Comparison of ENCODE assay signal across 16 mouse cellular contexts in genomic region chr15:81568592-81568991, GRCm38 (mm10). TPM values are rescaled to one million over a fixed set of nuclear protein-coding genes. Genes with fewer than 3 reads are reported as not detected.
A peak's percentile ranks its signal among the peaks of the same experiment; 100 is the strongest.
DNase-seq lines count a peak whose midpoint lies in the region; ATAC-seq and TF ChIP-seq lines count a peak whose summit lies in the region.
"Had no signal": no experiment of that assay in that cellular context is flagged by ENCODE, and none has a peak within 500 bp of the region (broad histone marks: within the 10 kb centered on the region; RNA-seq: fewer than 3 reads in every experiment).

No protein-coding gene starts in this region.

- WGBS in liver, embryonic 11.5 days, result 33% methylated on average over 1 of the region's 2 CpGs
- 39% methylated on average over 2 of the region's 2 CpGs for WGBS in forebrain, embryonic 12.5 days
- WGBS in forebrain, postnatal 0 days, result 83% methylated on average over 1 of the region's 2 CpGs

- TF ChIP-seq POLR2A in CH12.LX (IDR thresholded peaks at IDR 0.05; ENCODE audit: low read depth, low read length), result no peak

- DNase-seq in layer of hippocampus, adult 11-12 months (ENCODE audit: low spot score), result peak; percentile 9
- no peak for DNase-seq in layer of hippocampus, postnatal 36 days
- DNase-seq in CH12.LX (ENCODE audit: extremely low read depth), result peak; percentile 71
- DNase-seq in liver, embryonic 11.5 days (ENCODE audit: low spot score), result no peak
- no peak for DNase-seq in cerebellum, postnatal 14 days
- DNase-seq in forebrain, postnatal 0 days, result no peak
- DNase-seq: adrenal gland, postnatal 25 days; gastrocnemius, postnatal 10 days; kidney, postnatal 10 days had no signal

- H3K27me3 ChIP-seq in CH12.LX (replicated peaks), result no peaks in the 10 kb centered on the region
- H3K27me3 ChIP-seq in liver, embryonic 11.5 days (replicated peaks; ENCODE audit: control insufficient read depth, insufficient read depth, low read length), result no peaks in the 10 kb centered on the region
- H3K27me3 ChIP-seq in forebrain, embryonic 12.5 days, result no peaks in the 10 kb centered on the region
- H3K27me3 ChIP-seq in forebrain, postnatal 0 days (ENCODE audit: insufficient read depth, low read length), result no peaks in the 10 kb centered on the region
- H3K27me3 ChIP-seq: forebrain, embryonic 15.5 days; heart, embryonic 13.5 days; hindbrain, embryonic 13.5 days; limb, embryonic 15.5 days had no signal

- H3K4me1 ChIP-seq in CH12.LX (ENCODE audit: control insufficient read depth in 1 of 2, insufficient read depth in 2 of 2), result peaks cover 5 to 21% of the 10 kb centered on the region in 2 experiments
- no peaks in the 10 kb centered on the region for H3K4me1 ChIP-seq in liver, embryonic 11.5 days (replicated peaks; ENCODE audit: control insufficient read depth, insufficient read depth, low read length)
- H3K4me1 ChIP-seq in forebrain, embryonic 12.5 days, result no peaks in the 10 kb centered on the region
- no peaks in the 10 kb centered on the region for H3K4me1 ChIP-seq in forebrain, postnatal 0 days (ENCODE audit: insufficient read depth)
- H3K4me1 ChIP-seq: forebrain, embryonic 15.5 days; heart, embryonic 13.5 days; hindbrain, embryonic 13.5 days; limb, embryonic 15.5 days had no signal

- H3K79me2 ChIP-seq in CH12.LX (replicated peaks; ENCODE audit: control insufficient read depth, extremely low read depth, insufficient read depth, poor library complexity, severe bottlenecking), result no peaks in the 10 kb centered on the region

- TF ChIP-seq CTCF in CH12.LX (conservative IDR thresholded peaks at IDR 0.05 in 1 of 2, IDR thresholded peaks at IDR 0.05 in 1 of 2; ENCODE audit: low read depth in 2 of 2, low read length in 2 of 2), result no peak
- no peak for TF ChIP-seq CTCF in forebrain, postnatal 0 days (IDR thresholded peaks at IDR 0.05; ENCODE audit: low read depth)

- in situ Hi-C loops in CH12.LX (cut with MboI; ENCODE audit: low pct_ligation_motif_present, low pct_unique_long_range_greater_than_20kb, low sequenced_read_pairs), result loop anchor here (5.0 kb wide), 1 partner anchor 36 kb away; no protein-coding TSS in a partner anchor

- dilution Hi-C loops in CH12.LX (cut with MboI; ENCODE audit: extremely low pct_ligation_motif_present, extremely low pct_unique_long_range_greater_than_20kb, low sequenced_read_pairs), result no loop called here

- peak overlapping the region in 2 of 3 experiments; percentile 23 to 25 for H3K4me3 ChIP-seq in CH12.LX (replicated peaks in 1 of 3; ENCODE audit: low read depth in 2 of 3, low read length in 2 of 3, poor library complexity in 1 of 3)
- no peak overlapping the region for H3K4me3 ChIP-seq in liver, embryonic 11.5 days (ENCODE audit: low read depth, low read length)
- no peak overlapping the region for H3K4me3 ChIP-seq in forebrain, embryonic 12.5 days (replicated peaks)
- H3K4me3 ChIP-seq in forebrain, postnatal 0 days (ENCODE audit: low read depth, low read length), result no peak overlapping the region
- H3K4me3 ChIP-seq: forebrain, embryonic 15.5 days; heart, embryonic 13.5 days; hindbrain, embryonic 13.5 days; limb, embryonic 15.5 days had no signal

- H3K9ac ChIP-seq in CH12.LX (ENCODE audit: insufficient read depth, low read depth), result peak overlapping the region; percentile 60
- no peak overlapping the region for H3K9ac ChIP-seq in liver, embryonic 11.5 days (ENCODE audit: low read depth, low read length)
- H3K9ac ChIP-seq in forebrain, embryonic 12.5 days, result no peak overlapping the region
- H3K9ac ChIP-seq in forebrain, postnatal 0 days, result no peak overlapping the region
- H3K9ac ChIP-seq: forebrain, embryonic 15.5 days; heart, embryonic 13.5 days; hindbrain, embryonic 13.5 days; limb, embryonic 15.5 days had no signal

- H3K27ac ChIP-seq in CH12.LX (ENCODE audit: insufficient read depth, low read depth), result peak overlapping the region; percentile 37; the same call in 1 of the 2 replicates
- H3K27ac ChIP-seq in liver, embryonic 11.5 days (ENCODE audit: low read depth, low read length), result no peak overlapping the region
- H3K27ac ChIP-seq in forebrain, embryonic 12.5 days, result no peak overlapping the region
- H3K27ac ChIP-seq in forebrain, postnatal 0 days (ENCODE audit: low read depth, low read length), result no peak overlapping the region
- H3K27ac ChIP-seq: forebrain, embryonic 15.5 days; heart, embryonic 13.5 days; hindbrain, embryonic 13.5 days; limb, embryonic 15.5 days had no signal

- peak; percentile 94 for TF ChIP-seq EP300 in CH12.LX (IDR thresholded peaks at IDR 0.05; ENCODE audit: low read length)

- no peaks in the 10 kb centered on the region for H3K36me3 ChIP-seq in CH12.LX (replicated peaks in 1 of 2; ENCODE audit: control insufficient read depth in 1 of 2, insufficient read depth in 1 of 2, low read length in 1 of 2)
- no peaks in the 10 kb centered on the region for H3K36me3 ChIP-seq in liver, embryonic 11.5 days (ENCODE audit: control insufficient read depth, insufficient read depth, low read length)
- no peaks in the 10 kb centered on the region for H3K36me3 ChIP-seq in forebrain, embryonic 12.5 days (replicated peaks)
- no peaks in the 10 kb centered on the region for H3K36me3 ChIP-seq in forebrain, postnatal 0 days (ENCODE audit: insufficient read depth)
- H3K36me3 ChIP-seq: forebrain, embryonic 15.5 days; heart, embryonic 13.5 days; hindbrain, embryonic 13.5 days; limb, embryonic 15.5 days had no signal

- ATAC-seq in liver, embryonic 11.5 days (replicated peaks; ENCODE audit: low FRiP score), result no peak
- peak; percentile 44 for ATAC-seq in megakaryocyte progenitor cell, adult 5-6 weeks (replicated peaks; ENCODE audit: poor library complexity)
- ATAC-seq in forebrain, embryonic 12.5 days (ENCODE audit: low FRiP score), result no peak
- ATAC-seq in forebrain, postnatal 0 days, result no peak
- ATAC-seq: forebrain, embryonic 15.5 days; intestine, embryonic 16.5 days had no signal

- no peaks in the 10 kb centered on the region for H3K9me3 ChIP-seq in CH12.LX (replicated peaks; ENCODE audit: low read length)
- no peaks in the 10 kb centered on the region for H3K9me3 ChIP-seq in liver, embryonic 11.5 days (ENCODE audit: control insufficient read depth, low read length)
- no peaks in the 10 kb centered on the region for H3K9me3 ChIP-seq in forebrain, embryonic 12.5 days
- H3K9me3 ChIP-seq in forebrain, postnatal 0 days (ENCODE audit: low read length), result no peaks in the 10 kb centered on the region
- H3K9me3 ChIP-seq: forebrain, embryonic 15.5 days; heart, embryonic 13.5 days; hindbrain, embryonic 13.5 days; limb, embryonic 15.5 days had no signal

- TF ChIP-seq RAD21 in CH12.LX (IDR thresholded peaks at IDR 0.05; ENCODE audit: low read depth, low read length), result no peak; the same call in 1 of the 2 replicates

- H3K4me2 ChIP-seq in CH12.LX (ENCODE audit: insufficient read depth, low read depth, poor library complexity, severe bottlenecking), result peak overlapping the region; percentile 92
- H3K4me2 ChIP-seq in liver, embryonic 11.5 days, result peak overlapping the region; percentile 3; the same call in 1 of the 2 replicates
- H3K4me2 ChIP-seq in forebrain, embryonic 12.5 days, result no peak overlapping the region
- no peak overlapping the region for H3K4me2 ChIP-seq in forebrain, postnatal 0 days (ENCODE audit: low read depth)
- H3K4me2 ChIP-seq: forebrain, embryonic 15.5 days; heart, embryonic 13.5 days; hindbrain, embryonic 13.5 days; limb, embryonic 15.5 days had no signal

TF ChIP-seq in CH12.LX, 34 proteins besides CTCF, POLR2A, EP300 and RAD21 (continues in another document):
- TF ChIP-seq ZMIZ1 (IDR thresholded peaks at IDR 0.05; ENCODE audit: low read depth, low read length) (no peak), ZKSCAN1 (IDR thresholded peaks at IDR 0.05; ENCODE audit: borderline replicate concordance, low read depth, low read length) (no peak), TCF12 (IDR thresholded peaks at IDR 0.05; ENCODE audit: low read depth, low read length) (peak; percentile 35; the same call in 1 of the 2 replicates), GABPA (IDR thresholded peaks at IDR 0.05; ENCODE audit: insufficient replicate concordance, low read depth, low read length) (no peak), JUND (conservative IDR thresholded peaks at IDR 0.05; ENCODE audit: low read depth, low read length) (peak; percentile 35; the same call in 1 of the 2 replicates), MAZ (IDR thresholded peaks at IDR 0.05; ENCODE audit: low read depth, low read length) (0 out of 2 replicates have a peak, but pooled peaks have one; percentile 11), MXI1 (IDR thresholded peaks at IDR 0.05; ENCODE audit: low read depth, low read length) (no peak), BHLHE40 (IDR thresholded peaks at IDR 0.05; ENCODE audit: low read depth, low read length) (peak; percentile 57; the same call in 1 of the 2 replicates), MAFK (IDR thresholded peaks at IDR 0.05; ENCODE audit: insufficient replicate concordance, low read length) (no peak), ETS1 (conservative IDR thresholded peaks at IDR 0.05; ENCODE audit: low read depth, low read length) (peak; percentile 31; the same call in 1 of the 2 replicates), HCFC1 (IDR thresholded peaks at IDR 0.05; ENCODE audit: low read depth, low read length) (no peak), SIN3A (IDR thresholded peaks at IDR 0.05; ENCODE audit: low read length) (0 out of 2 replicates have a peak, but pooled peaks have one; percentile 20), IRF4 (IDR thresholded peaks at IDR 0.05; ENCODE audit: low read depth, low read length) (peak; percentile 96), MYC (IDR thresholded peaks at IDR 0.05; ENCODE audit: low read depth, low read length) (peak; percentile 28; the same call in 1 of the 2 replicates), MAX (IDR thresholded peaks at IDR 0.05; ENCODE audit: low read length) (peak; percentile 59; the same call in 1 of the 2 replicates), RCOR1 (conservative IDR thresholded peaks at IDR 0.05; ENCODE audit: low read depth, low read length) (peak; percentile 20; the same call in 1 of the 2 replicates), E2F4 (IDR thresholded peaks at IDR 0.05; ENCODE audit: insufficient replicate concordance, low read depth, low read length) (peak; percentile 82; the same call in 1 of the 2 replicates), MEF2A (IDR thresholded peaks at IDR 0.05; ENCODE audit: borderline replicate concordance, low read depth, low read length) (peak; percentile 98)

RNA-seq across cellular contexts. Expression of gene Ep300, which starts 16.6 kb away (rescaled TPM):
- total RNA-seq in layer of hippocampus, postnatal 36 days (2021), result 10 to 100 TPM; 67.8 to 76.0 TPM
- total RNA-seq in CH12.LX (2012; rRNA removed), result 16.4 and 17.4 TPM in 2 replicates
- total RNA-seq in CH12.LX (2014; rRNA removed), result 4.7 and 5.9 TPM in 2 replicates
- polyA plus RNA-seq in CH12.LX (2012; ENCODE audit: insufficient read length, low read depth), result 23.1 and 33.2 TPM in 2 replicates
- polyA plus RNA-seq in liver, embryonic 11.5 days (2014; fragmentation: Nextera tagmentation; extraction: Ambion mirVana), result 18.1 and 22.9 TPM in 2 replicates
- total RNA-seq in megakaryocyte progenitor cell, adult 5-6 weeks (2015), result 112 and 132 TPM in 2 replicates
- total RNA-seq in megakaryocyte progenitor cell, adult 5-6 weeks (2017), result 22.4 and 23.7 TPM in 2 replicates
- 26.0 and 27.2 TPM in 2 replicates for polyA plus RNA-seq in forebrain, embryonic 12.5 days (2016; fragmentation: Nextera tagmentation; extraction: Ambion mirVana)
- 42.4 and 50.1 TPM in 2 replicates for total RNA-seq in forebrain, postnatal 0 days (2014; rRNA removed)
- polyA plus RNA-seq in forebrain, postnatal 0 days (2015; fragmentation: Nextera tagmentation; extraction: Ambion mirVana), result 8.6 and 15.6 TPM in 2 replicates

Comparison
In these comparisons a context has a peak if more than half of its experiments do, and no peak if none do; other contexts are left out.
1. DNase-seq: peak in layer of hippocampus, adult 11-12 months (single experiment) and CH12.LX (single experiment); none in layer of hippocampus, postnatal 36 days (0 of 2), liver, embryonic 11.5 days (single experiment), cerebellum, postnatal 14 days (0 of 2) and forebrain, postnatal 0 days (single experiment).
2. H3K4me2 ChIP-seq: peak in CH12.LX (single experiment) and liver, embryonic 11.5 days (single experiment); none in forebrain, embryonic 12.5 days (single experiment) and forebrain, postnatal 0 days (single experiment).
3. H3K4me3 ChIP-seq: peak in CH12.LX (2 of 3); none in liver, embryonic 11.5 days (single experiment), forebrain, embryonic 12.5 days (single experiment) and forebrain, postnatal 0 days (single experiment).